22 mouse cellular contexts compared by ENCODE assay signal in the genomic region with DNA sequence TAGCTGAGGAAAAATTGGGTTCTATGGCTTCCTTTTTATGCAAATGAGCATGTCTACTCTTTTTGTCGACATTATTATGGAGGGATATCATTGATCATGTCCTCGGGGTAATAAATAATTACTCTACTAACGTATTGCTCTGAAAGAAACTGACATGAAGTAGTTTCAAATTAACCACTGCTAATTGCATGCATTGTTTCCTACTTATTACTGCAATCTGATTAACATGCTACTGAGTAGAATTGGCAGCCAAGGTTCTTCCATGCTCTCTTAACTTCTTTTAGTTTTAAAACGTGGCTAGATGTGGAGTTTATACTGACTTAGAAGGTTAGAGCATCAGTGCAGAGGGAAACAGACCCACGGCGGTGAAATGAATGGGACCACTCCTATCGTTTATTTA.
DNase-seq lines count a peak whose midpoint lies in the region; ATAC-seq lines count a peak whose summit lies in the region.
"Had no signal": no experiment of that assay in that cellular context is flagged by ENCODE, and none has a peak within 500 bp of the region (broad histone marks: within the 10 kb centered on the region; RNA-seq: fewer than 3 reads in every experiment).

No protein-coding gene starts in this region.

- no peaks in the 10 kb centered on the region for H3K9me3 ChIP-seq in forebrain, embryonic 13.5 days (replicated peaks)
- no peaks in the 10 kb centered on the region for H3K9me3 ChIP-seq in forebrain, embryonic 12.5 days
- H3K9me3 ChIP-seq: embryonic facial prominence, embryonic 10.5 days; embryonic facial prominence, embryonic 12.5 days had no signal

- H3K9ac ChIP-seq in forebrain, embryonic 13.5 days: no peak overlapping the region
- no peak overlapping the region for H3K9ac ChIP-seq in forebrain, embryonic 12.5 days
- H3K9ac ChIP-seq: embryonic facial prominence, embryonic 12.5 days; forebrain, postnatal 0 days had no signal

- no peak overlapping the region for H3K4me3 ChIP-seq in forebrain, embryonic 13.5 days
- H3K4me3 ChIP-seq in forebrain, embryonic 12.5 days (replicated peaks): no peak overlapping the region
- H3K4me3 ChIP-seq: embryonic facial prominence, embryonic 10.5 days; embryonic facial prominence, embryonic 12.5 days had no signal

- DNase-seq in heart, adult 11 months: peak; percentile 19
- DNase-seq in heart, postnatal 10 days: no peak
- DNase-seq in retina, postnatal 1 day: peak; percentile 40
- no peak for DNase-seq in retina, embryonic 14.5 days (ENCODE audit: low spot score)
- DNase-seq in kidney, postnatal 10 days: no peak
- DNase-seq: adrenal gland, adult 2 months; adrenal gland, postnatal 10 days; adrenal gland, postnatal 25 days; B cell, adult 2 months; cerebellum, adult 11-12 months; cerebellum, adult 2 months; cerebellum, adult 9-10 months; cerebellum, postnatal 10 days; cerebellum, postnatal 25 days; forebrain, postnatal 0 days had no signal

- H3K36me3 ChIP-seq in forebrain, embryonic 13.5 days (ENCODE audit: poor library complexity, severe bottlenecking): no peaks in the 10 kb centered on the region
- H3K36me3 ChIP-seq in forebrain, embryonic 12.5 days (replicated peaks): no peaks in the 10 kb centered on the region
- H3K36me3 ChIP-seq: embryonic facial prominence, embryonic 10.5 days; embryonic facial prominence, embryonic 12.5 days; G1E had no signal

- no peak overlapping the region for H3K27ac ChIP-seq in forebrain, embryonic 13.5 days
- H3K27ac ChIP-seq in forebrain, embryonic 12.5 days: no peak overlapping the region
- H3K27ac ChIP-seq: embryonic facial prominence, embryonic 10.5 days; embryonic facial prominence, embryonic 12.5 days had no signal

- WGBS in forebrain, embryonic 13.5 days: 48% methylated on average over 7 of the region's 7 CpGs
- 51% methylated on average over 7 of the region's 7 CpGs for WGBS in forebrain, embryonic 12.5 days

- H3K4me1 ChIP-seq in forebrain, embryonic 13.5 days: peaks cover 7% of the 10 kb centered on the region; the same call in 1 of the 2 replicates
- no peaks in the 10 kb centered on the region for H3K4me1 ChIP-seq in forebrain, embryonic 12.5 days
- H3K4me1 ChIP-seq: embryonic facial prominence, embryonic 10.5 days; embryonic facial prominence, embryonic 12.5 days had no signal

- ATAC-seq in forebrain, embryonic 13.5 days: peak; percentile 53; the same call in 1 of the 2 replicates
- ATAC-seq in forebrain, embryonic 12.5 days (ENCODE audit: low FRiP score): no peak
- ATAC-seq: CD4-positive, CD25-positive, alpha-beta regulatory T cell, adult 4 months; forebrain, postnatal 0 days had no signal

- H3K27me3 ChIP-seq in forebrain, embryonic 13.5 days: no peaks in the 10 kb centered on the region
- H3K27me3 ChIP-seq in forebrain, embryonic 12.5 days: no peaks in the 10 kb centered on the region
- H3K27me3 ChIP-seq: CH12.LX; embryonic facial prominence, embryonic 12.5 days had no signal

- H3K4me2 ChIP-seq in forebrain, embryonic 13.5 days: no peak overlapping the region
- no peak overlapping the region for H3K4me2 ChIP-seq in forebrain, embryonic 12.5 days
- H3K4me2 ChIP-seq: embryonic facial prominence, embryonic 12.5 days had no signal

- intact Hi-C loops in heart, postnatal 10 days (cut with DNase I): no loop called here

Comparison
In these comparisons a context has a peak if more than half of its experiments do, and no peak if none do; other contexts are left out.
1. DNase-seq: peak in heart, adult 11 months (single experiment) and retina, postnatal 1 day (single experiment); none in heart, postnatal 10 days (0 of 2), retina, embryonic 14.5 days (single experiment) and kidney, postnatal 10 days (single experiment).